Mouse (Mus musculus) limb, embryonic 11.5 days (tissue): ENCODE data around the gene Tmem212. TPM values are rescaled to one million over a fixed set of nuclear protein-coding genes. Genes with fewer than 3 reads are reported as not detected.
A peak's percentile ranks its signal among the peaks of the same experiment; 100 is the strongest.

Experiments used
- ATAC-seq: fragments of 200-750 bp; cut with Nextera tagmentation; 2 replicates; pipeline ENCODE4 v1.8.0; 2017; ENCODE audit warnings: low read depth; ENCODE audit not compliant: insufficient number of reproducible peaks, low FRiP score, low TSS enrichment
- DNase-seq: peaks from one replicate; pipeline ENCODE4 v3.0.0-alpha.2; 2015; ENCODE audit warnings: low spot score
- H3K27ac ChIP-seq: fragments of 300-500 bp; sonication (generic); replicated peaks from 2 replicates; pipeline ENCODE4 v1.5.1; 2014; ENCODE audit warnings: low read depth, mild to moderate bottlenecking, low read length
- H3K27me3 ChIP-seq: fragments of 300-500 bp; sonication (generic); 2 replicates; pipeline ENCODE4 v1.6.1; 2014; ENCODE audit warnings: mild to moderate bottlenecking, low read length, mixed read lengths; ENCODE audit not compliant: control insufficient read depth, insufficient read depth
- H3K36me3 ChIP-seq: fragments of 300-500 bp; sonication (generic); 2 replicates; pipeline ENCODE4 v1.6.1; 2014; ENCODE audit warnings: mild to moderate bottlenecking, low read length, moderate library complexity, mixed read lengths; ENCODE audit not compliant: control insufficient read depth, insufficient read depth
- H3K4me1 ChIP-seq: fragments of 300-500 bp; sonication (generic); 2 replicates; pipeline ENCODE4 v1.6.1; 2014; ENCODE audit warnings: low read length, mixed read lengths; ENCODE audit not compliant: control insufficient read depth, insufficient read depth
- H3K4me2 ChIP-seq: fragments of 300-500 bp; sonication (generic); 2 replicates; pipeline ENCODE4 v1.6.1; 2014; ENCODE audit warnings: low read depth, mild to moderate bottlenecking, moderate library complexity; ENCODE audit not compliant: severe bottlenecking
- H3K4me3 ChIP-seq: fragments of 300-500 bp; sonication (generic); 2 replicates; pipeline ENCODE4 v1.5.1; 2014; ENCODE audit warnings: low read depth, low read length
- H3K9ac ChIP-seq: fragments of 300-500 bp; sonication (generic); 2 replicates; pipeline ENCODE4 v1.6.1; 2014; ENCODE audit warnings: mild to moderate bottlenecking, low read length
- H3K9me3 ChIP-seq: fragments of 300-500 bp; sonication (generic); 2 replicates; pipeline ENCODE4 v1.6.1; 2016; ENCODE audit warnings: low read length; ENCODE audit not compliant: control insufficient read depth
- WGBS: fragments of 180-500 bp; shearing (Covaris S2); extraction: QIAGEN DNeasy Blood & Tissue Kit; methylation state at CpG from one replicate; pipeline ENCODE4 v1.1.7; 2014; 5-methylcytosine and 5-hydroxymethylcytosine counted together
- polyA plus RNA-seq: library from polyadenylated mRNA; unstranded; fragments of >200 nt; fragmentation: Nextera tagmentation; extraction: Ambion mirVana; gene quantifications from 2 replicates; pipeline ENCODE4 v1.2.1, GENCODE M21; 2014

Tmem212 gene
- polyA plus RNA-seq, 1 experiment from 2014 or later = not detected

DNA sequence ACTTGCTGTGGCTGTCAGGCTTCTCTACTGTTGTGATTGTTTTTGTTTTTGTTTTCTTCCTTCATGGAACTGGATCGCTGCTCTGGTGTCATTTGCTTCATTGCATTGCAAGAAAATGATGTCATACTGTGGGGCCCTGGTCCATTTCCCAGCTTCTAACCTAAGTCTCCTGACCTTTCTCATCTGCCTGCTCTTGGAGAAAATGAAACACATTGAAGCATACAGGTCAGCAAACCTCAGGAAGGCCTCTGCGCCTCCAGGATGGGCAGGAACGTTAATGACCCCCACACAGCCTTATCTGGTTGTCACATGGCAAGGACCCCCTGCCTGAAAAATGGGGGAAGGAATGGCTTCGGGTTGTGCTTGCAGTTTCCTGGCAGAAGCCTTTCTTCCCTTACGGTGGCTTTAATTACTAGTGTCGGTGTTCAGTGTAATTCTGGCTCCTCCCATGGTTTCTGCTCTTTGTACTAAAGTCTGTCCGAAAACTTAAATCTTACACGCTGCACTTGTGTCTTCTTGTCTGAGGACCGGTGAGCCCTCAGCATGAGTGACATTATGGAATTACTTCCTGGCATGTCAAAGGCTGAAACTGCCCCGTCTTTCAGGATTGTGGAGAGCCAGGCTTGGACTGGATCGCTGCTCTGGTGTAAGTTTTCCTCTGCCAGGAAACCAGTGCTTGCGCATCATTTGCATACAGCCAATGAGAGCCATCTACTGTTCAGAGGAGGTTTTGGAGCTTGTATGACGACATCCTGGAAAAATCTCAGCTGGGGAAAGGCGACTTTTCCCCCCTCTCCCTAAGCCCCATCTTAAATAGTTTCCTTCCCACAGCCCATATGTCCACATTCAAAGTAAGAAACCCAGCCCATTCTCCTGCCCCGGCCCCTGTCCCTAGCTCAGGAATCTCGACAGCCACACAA is 33.1 kb downstream of the Tmem212 start:
- H3K36me3 ChIP-seq = no peaks in the 10 kb centered on the region
- WGBS = 4% methylated on average over 16 of the region's 16 CpGs
- peak overlapping the region; percentile 39 for H3K4me2 ChIP-seq
- no peaks in the 10 kb centered on the region for H3K9me3 ChIP-seq
- peak overlapping the region; percentile 70 for H3K27ac ChIP-seq
- H3K4me1 ChIP-seq = peaks cover 23% of the 10 kb centered on the region
- no peak overlapping the region for H3K4me3 ChIP-seq
- peak overlapping the region; percentile 43; the same call in 1 of the 2 replicates for H3K9ac ChIP-seq
- ATAC-seq (peak; percentile 90), DNase-seq (peak; percentile 78)
- H3K27me3 ChIP-seq = no peaks in the 10 kb centered on the region

DNA sequence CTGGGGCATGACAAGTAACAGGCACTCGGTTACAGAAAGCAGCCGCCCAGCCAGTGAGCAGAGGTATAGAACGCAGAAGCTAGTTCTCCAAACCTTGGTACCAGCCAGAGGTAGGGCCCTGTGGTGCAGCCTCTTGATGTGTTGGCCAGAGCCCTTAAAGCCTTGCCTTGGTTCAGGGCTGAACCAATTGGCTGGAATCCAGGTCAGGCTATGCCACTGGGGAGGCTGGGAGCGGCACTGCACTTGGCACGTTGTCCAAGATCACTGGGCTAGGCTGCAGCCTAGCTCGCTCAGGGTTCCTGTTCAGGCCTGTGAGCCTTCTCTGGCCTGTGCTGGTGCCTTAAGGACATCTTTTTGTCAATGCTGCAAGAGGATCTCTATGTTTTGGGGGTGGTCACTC is 34.6 kb downstream of the Tmem212 start:
- Histone ChIP-seq H3K4me1 (peaks cover 23% of the 10 kb centered on the region), H3K27me3 (no peaks in the 10 kb centered on the region), H3K4me3 (no peak overlapping the region), H3K36me3 (no peaks in the 10 kb centered on the region), H3K4me2 (no peak overlapping the region), H3K9ac (no peak overlapping the region), H3K9me3 (no peaks in the 10 kb centered on the region), H3K27ac (no peak overlapping the region)
- ATAC-seq = no peak
- 88% methylated on average over 6 of the region's 6 CpGs for WGBS
- no peak for DNase-seq

DNA sequence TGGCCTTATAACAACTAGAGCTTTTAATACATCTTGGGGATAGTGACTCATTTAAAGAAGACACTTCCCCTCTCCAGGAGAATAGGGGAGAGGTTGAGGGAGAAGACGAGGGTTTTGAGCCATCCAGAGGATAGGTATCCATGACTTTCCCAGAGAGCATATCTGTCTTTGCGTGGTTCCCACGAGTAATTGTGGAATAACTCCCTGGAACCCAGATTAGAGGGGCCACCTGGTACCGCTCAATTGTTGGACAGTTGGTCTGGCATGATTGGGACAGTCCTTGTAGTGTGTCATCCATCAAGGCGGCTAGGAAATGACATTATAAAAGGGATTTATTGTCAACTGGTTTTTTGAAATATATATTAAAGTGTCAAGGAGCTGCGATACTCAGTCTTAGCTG is 35.1 kb downstream of the Tmem212 start:
- Histone ChIP-seq H3K27me3 (no peaks in the 10 kb centered on the region), H3K4me3 (no peak overlapping the region), H3K4me1 (peaks cover 23% of the 10 kb centered on the region), H3K4me2 (no peak overlapping the region), H3K36me3 (no peaks in the 10 kb centered on the region), H3K27ac (no peak overlapping the region), H3K9ac (no peak overlapping the region), H3K9me3 (no peaks in the 10 kb centered on the region)
- 87% methylated on average over 6 of the region's 6 CpGs for WGBS
- DNase-seq = no peak
- ATAC-seq = no peak

DNA sequence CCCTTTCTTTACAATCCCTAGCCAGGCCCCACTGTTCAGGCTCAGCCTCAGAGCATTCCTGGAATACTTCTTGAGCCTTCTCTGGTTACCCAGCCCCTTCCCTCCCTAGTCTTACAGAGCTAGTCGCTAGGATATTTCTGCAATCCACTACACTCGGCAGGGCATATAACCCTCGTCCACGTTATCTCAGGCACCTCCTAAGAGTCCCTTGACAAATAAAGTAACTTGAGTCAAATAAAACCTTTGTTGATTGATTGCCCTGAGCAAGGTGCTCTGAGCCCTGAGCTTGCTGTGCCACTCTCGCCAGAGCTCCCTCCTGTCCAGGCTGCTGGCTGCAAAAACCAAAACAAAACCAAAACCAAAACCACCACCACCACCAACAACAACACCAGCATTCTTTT is 37.0 kb downstream of the Tmem212 start:
- Histone ChIP-seq H3K27ac (0 out of 2 replicates have a peak overlapping the region, but pooled peaks have one; percentile 14), H3K4me3 (no peak overlapping the region), H3K4me1 (peaks cover 23% of the 10 kb centered on the region), H3K4me2 (peak overlapping the region; percentile 24; the same call in 1 of the 2 replicates), H3K9me3 (no peaks in the 10 kb centered on the region), H3K27me3 (no peaks in the 10 kb centered on the region), H3K36me3 (no peaks in the 10 kb centered on the region), H3K9ac (peak overlapping the region; percentile 18; the same call in 1 of the 2 replicates)
- ATAC-seq (no peak), DNase-seq (peak; percentile 46)
- 0% methylated on average over 5 of the region's 5 CpGs for WGBS

DNA sequence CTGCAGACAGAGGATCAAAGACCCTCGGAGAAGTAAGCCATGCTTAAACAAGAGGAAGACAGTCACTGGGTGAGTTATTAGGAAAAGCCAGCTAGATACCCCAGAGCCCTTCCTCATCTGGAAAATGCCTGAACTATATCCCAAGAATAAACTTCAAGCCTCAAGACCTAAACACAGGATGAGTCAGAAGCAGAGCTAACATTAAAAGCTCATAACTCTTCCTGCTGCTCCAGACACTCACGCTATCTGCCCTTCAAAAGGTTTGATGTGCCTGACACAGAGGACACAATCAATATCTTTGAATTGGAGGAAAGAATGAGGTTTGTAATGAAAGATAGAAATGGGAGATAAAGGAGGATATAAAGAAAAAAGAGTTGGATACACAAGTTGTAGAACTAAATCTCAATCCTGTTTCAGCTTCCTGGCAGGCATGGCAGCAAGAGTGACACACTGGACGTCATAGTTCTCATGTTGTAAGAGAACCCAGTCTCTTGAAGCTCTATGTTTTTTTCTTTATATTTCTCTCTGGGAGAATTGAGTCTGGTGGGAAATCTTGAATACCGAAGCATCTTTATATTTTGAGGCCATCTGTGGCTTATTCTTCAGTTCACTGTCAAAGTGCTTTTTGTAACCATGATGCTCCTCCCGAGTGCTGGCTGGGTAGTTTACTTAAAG is 37.6 kb downstream of the Tmem212 start:
- Histone ChIP-seq H3K4me2 (no peak overlapping the region), H3K36me3 (no peaks in the 10 kb centered on the region), H3K4me1 (peaks cover 18% of the 10 kb centered on the region), H3K27me3 (no peaks in the 10 kb centered on the region), H3K9ac (0 out of 2 replicates have a peak overlapping the region, but pooled peaks have one; percentile 18), H3K27ac (no peak overlapping the region), H3K9me3 (no peaks in the 10 kb centered on the region), H3K4me3 (no peak overlapping the region)
- no peak for ATAC-seq
- 44% methylated on average over 5 of the region's 5 CpGs for WGBS
- no peak for DNase-seq

DNA sequence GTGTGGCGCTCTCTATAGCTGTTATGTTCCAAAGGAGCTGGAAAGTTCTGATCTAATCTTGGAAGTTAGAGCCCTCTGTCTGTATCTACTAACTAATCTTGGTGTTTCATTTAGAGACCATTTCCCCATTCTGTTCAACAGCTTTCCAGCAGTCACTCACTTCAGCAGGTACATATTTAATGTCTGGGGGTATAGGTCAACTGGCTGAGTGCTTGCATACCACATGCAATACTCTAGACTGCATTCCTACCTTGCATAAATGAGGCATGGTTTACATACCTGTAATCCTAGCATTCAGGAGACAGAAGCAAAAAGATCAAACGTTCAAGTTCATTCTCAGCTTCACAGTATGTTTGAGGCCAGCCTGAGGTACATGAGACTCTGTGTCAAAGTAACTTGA is 39.9 kb downstream of the Tmem212 start:
- no peaks in the 10 kb centered on the region for H3K27me3 ChIP-seq
- no peak overlapping the region for H3K27ac ChIP-seq
- no peaks in the 10 kb centered on the region for H3K9me3 ChIP-seq
- no peak for ATAC-seq
- no peaks in the 10 kb centered on the region for H3K36me3 ChIP-seq
- H3K9ac ChIP-seq = no peak overlapping the region
- H3K4me3 ChIP-seq = no peak overlapping the region
- H3K4me2 ChIP-seq = no peak overlapping the region
- 82% methylated on average over 2 of the region's 2 CpGs for WGBS
- DNase-seq = no peak
- H3K4me1 ChIP-seq = peaks cover 5% of the 10 kb centered on the region; the same call in 1 of the 2 replicates

DNA sequence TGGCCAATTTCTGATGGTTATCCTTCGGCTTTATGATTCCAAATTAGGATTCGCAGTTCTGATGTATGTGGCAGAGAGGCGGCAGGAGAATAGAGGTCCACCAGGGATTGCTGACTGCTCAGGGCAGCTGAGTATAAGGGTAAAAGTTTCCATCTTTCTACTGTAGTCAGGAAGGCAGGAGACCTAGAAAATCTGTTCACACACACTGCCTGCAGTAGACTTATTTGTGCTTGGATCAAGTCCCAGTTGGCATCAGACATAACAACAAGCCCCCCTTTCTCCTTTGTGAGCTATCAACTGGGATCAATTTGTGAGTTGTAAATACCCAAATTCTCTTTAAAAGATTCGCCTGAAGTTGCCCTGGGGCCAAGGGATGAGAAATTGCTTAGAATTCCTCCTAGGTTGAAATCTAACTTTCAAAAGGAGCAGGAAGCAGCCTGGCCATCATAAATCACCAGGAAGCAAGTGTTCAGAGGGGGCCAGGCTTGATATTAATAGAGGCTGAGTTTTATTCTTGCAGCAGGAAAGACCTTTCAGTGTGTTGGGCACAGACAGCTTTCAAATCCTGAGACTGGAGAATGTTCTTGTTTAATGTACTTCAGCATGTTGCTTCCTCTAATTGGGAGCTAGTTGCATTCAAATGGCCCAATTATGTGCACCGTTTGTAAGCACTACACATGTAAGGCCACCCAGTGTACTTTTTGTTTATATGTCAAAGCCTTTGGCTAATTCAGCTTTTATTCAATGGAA is 41.6 kb downstream of the Tmem212 start:
- no peak overlapping the region for H3K27ac ChIP-seq

DNA sequence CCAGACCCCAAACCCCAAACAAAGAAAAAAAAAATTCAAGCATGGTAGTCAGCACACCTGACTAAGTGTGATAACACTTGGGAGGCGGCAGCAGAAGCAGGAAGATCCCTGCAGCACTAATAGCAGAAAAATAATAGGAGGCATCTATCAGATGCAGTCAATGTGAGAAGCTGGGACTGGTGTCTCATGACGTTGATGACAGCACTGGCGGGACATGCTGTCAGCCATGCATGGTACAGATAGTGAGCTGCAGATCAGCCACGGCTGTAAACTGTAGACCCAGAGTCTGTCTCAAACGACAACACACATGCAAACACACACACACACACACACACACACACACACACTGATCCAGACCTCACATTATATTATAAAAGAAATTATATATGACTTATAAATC is 52.9 kb downstream of the Tmem212 start:
- no peak overlapping the region for H3K9ac ChIP-seq
- no peak for ATAC-seq

More for the DNA sequence above, 41.6 kb downstream of the Tmem212 start:
- Histone ChIP-seq H3K4me3 (no peak overlapping the region), H3K4me1 (peaks cover 5% of the 10 kb centered on the region; the same call in 1 of the 2 replicates), H3K4me2 (no peak overlapping the region), H3K36me3 (no peaks in the 10 kb centered on the region), H3K27me3 (no peaks in the 10 kb centered on the region), H3K9me3 (no peaks in the 10 kb centered on the region), H3K9ac (no peak overlapping the region)
- 60% methylated on average over 5 of the region's 5 CpGs for WGBS
- ATAC-seq = no peak
- DNase-seq = no peak

More for the DNA sequence above, 52.9 kb downstream of the Tmem212 start:
- Histone ChIP-seq H3K4me1 (no peaks in the 10 kb centered on the region), H3K4me2 (no peak overlapping the region), H3K36me3 (no peaks in the 10 kb centered on the region), H3K27me3 (no peaks in the 10 kb centered on the region), H3K9me3 (no peaks in the 10 kb centered on the region), H3K27ac (no peak overlapping the region), H3K4me3 (no peak overlapping the region)
- 71% methylated on average over 5 of the region's 5 CpGs for WGBS
- DNase-seq = peak; percentile 17
